Mouse (Mus musculus) spleen, adult 2 months (tissue): ENCODE measurements at regions not wholly inside any gene's neighbourhood (a gene's known extent, or its start where the extent isn't known, plus 50 kb on each side); places are given as distances from the start of the nearest gene placed in this dataset.

ENCODE experiments used
- CTCF ChIP-seq: fragments of 200-500 bp; IDR thresholded peaks from 2 replicates; pipeline ENCODE4 v1.5.1; 2011; ENCODE audit warnings: mild to moderate bottlenecking, inconsistent platforms; ENCODE audit not compliant: insufficient read depth, insufficient read length, insufficient replicate concordance; ENCODE audit errors: extremely low read depth
- POLR2A ChIP-seq: fragments of 200-500 bp; IDR thresholded peaks from 2 replicates; pipeline ENCODE4 v1.6.1; 2011; ENCODE audit warnings: low read depth, low read length, inconsistent platforms

DNA sequence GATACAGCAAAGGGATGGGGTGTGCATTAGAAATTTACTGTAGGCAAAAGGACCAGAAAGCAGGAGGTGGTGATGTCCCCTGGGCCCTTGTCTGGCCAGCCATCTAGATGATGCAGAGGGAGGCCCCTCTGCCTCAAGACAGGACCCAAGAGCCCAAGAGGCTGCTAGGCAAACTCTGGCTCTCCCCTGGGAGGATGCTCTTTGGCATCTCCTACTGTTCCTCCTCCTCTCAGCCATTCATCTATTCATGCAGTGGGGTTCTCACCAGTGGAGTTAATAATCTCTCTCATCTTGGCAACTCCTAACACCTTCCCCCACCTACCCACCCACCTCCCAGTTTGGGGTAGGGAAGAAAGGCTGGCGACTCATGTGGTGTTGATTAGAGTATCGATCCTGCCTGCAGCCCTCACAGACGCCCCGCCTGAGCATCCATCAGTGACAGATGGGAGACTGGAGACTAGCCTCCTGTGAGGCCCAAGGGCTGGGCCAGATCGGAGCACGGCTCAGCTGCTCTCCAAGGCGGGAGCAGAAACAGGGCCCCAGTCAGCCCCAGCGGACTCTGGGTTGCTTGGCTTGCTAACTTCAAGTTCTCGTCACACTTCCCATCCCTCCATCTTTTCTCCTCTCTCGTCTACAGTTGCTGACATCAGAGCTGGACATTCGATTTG, 82.8 kb upstream of the Nectin1 start:
- TF ChIP-seq CTCF = no peak
- no peak for TF ChIP-seq POLR2A
